Mouse (Mus musculus) small intestine, adult 2 months (tissue): Measurements from ENCODE around the gene Lin52. TPM values are rescaled to one million over a fixed set of nuclear protein-coding genes. Genes with fewer than 3 reads are reported as not detected.

Experiments used
- H3K27ac ChIP-seq: fragments of 200-500 bp; 2 replicates; pipeline ENCODE4 v1.5.1; 2012; ENCODE audit warnings: low read depth, low read length, control low read depth, inconsistent platforms; ENCODE audit not compliant: insufficient read depth
- H3K27me3 ChIP-seq: fragments of 200-500 bp; 2 replicates; pipeline ENCODE4 v1.6.1; 2012; ENCODE audit warnings: mild to moderate bottlenecking, moderate library complexity, low read length, inconsistent platforms; ENCODE audit not compliant: control insufficient read depth, insufficient read depth
- H3K36me3 ChIP-seq: fragments of 200-500 bp; 2 replicates; pipeline ENCODE4 v1.6.1; 2012; ENCODE audit warnings: mild to moderate bottlenecking, low read length, control low read depth, inconsistent platforms; ENCODE audit not compliant: control insufficient read depth, insufficient read depth
- H3K4me1 ChIP-seq: fragments of 200-500 bp; 2 replicates; pipeline ENCODE4 v1.6.1; 2012; ENCODE audit warnings: low read length, inconsistent platforms, mixed read lengths; ENCODE audit not compliant: control insufficient read depth, insufficient read depth, insufficient read length
- H3K4me3 ChIP-seq: fragments of 200-500 bp; 2 replicates; pipeline ENCODE4 v1.5.1; 2012; ENCODE audit warnings: low read depth, mild to moderate bottlenecking, control low read depth, inconsistent platforms, low read length, moderate library complexity
- CTCF ChIP-seq: fragments of 200-500 bp; IDR thresholded peaks from 2 replicates; pipeline ENCODE4 v1.5.1; 2012; ENCODE audit warnings: low read depth, mild to moderate bottlenecking, control low read depth, inconsistent platforms, low read length, moderate library complexity, mixed read lengths; ENCODE audit not compliant: insufficient replicate concordance, insufficient read length; ENCODE audit errors: extremely low read depth
- POLR2A ChIP-seq: fragments of 200-500 bp; IDR thresholded peaks from 2 replicates; pipeline ENCODE4 v1.6.1; 2012; ENCODE audit warnings: low read depth, mild to moderate bottlenecking, control low read depth, inconsistent platforms, low read length, moderate library complexity
- WGBS: fragments of 180-500 bp; shearing (Covaris S2); methylation state at CpG from one replicate; pipeline ENCODE4 v1.1.7; 2018; 5-methylcytosine and 5-hydroxymethylcytosine counted together
- polyA plus RNA-seq: library from polyadenylated mRNA; depleted of rRNA; stranded (reverse); fragments of >200 nt; gene quantifications from 2 replicates; pipeline ENCODE4 v1.2.3, GENCODE M21; 2012

Lin52 gene
- polyA plus RNA-seq, 1 experiment: 3.2 TPM

- 2% methylated on average over 1 of the region's 1 CpGs for WGBS
- no peak overlapping the region for H3K27ac ChIP-seq
- TF ChIP-seq CTCF: no peak
- no peak for TF ChIP-seq POLR2A
- H3K4me1 ChIP-seq: no peaks in the 10 kb centered on the region
- no peaks in the 10 kb centered on the region for H3K27me3 ChIP-seq
- peaks cover 21% of the 10 kb centered on the region for H3K36me3 ChIP-seq
- no peak overlapping the region for H3K4me3 ChIP-seq
Observed at GRCm38 (mm10) chr12:84468701-84469100, 17.5 kb downstream of the Lin52 start.

- Histone ChIP-seq H3K36me3 (peaks cover 6% of the 10 kb centered on the region), H3K27me3 (no peaks in the 10 kb centered on the region), H3K27ac (no peak overlapping the region), H3K4me1 (0 out of 2 replicates have a peak, but pooled peaks cover 3% of the 10 kb centered on the region), H3K4me3 (no peak overlapping the region)
- TF ChIP-seq CTCF (no peak), POLR2A (no peak)
- WGBS: 88% methylated on average over 7 of the region's 7 CpGs
Observed at GRCm38 (mm10) chr12:84478937-84479336, 27.7 kb downstream of the Lin52 start.

GRCm38 (mm10) chr12:84481251-84481650 is 30.0 kb downstream of the Lin52 start:
- Histone ChIP-seq H3K4me1 (0 out of 2 replicates have a peak, but pooled peaks cover 3% of the 10 kb centered on the region), H3K4me3 (no peak overlapping the region), H3K36me3 (peaks cover 1% of the 10 kb centered on the region; the same call in 1 of the 2 replicates), H3K27ac (no peak overlapping the region), H3K27me3 (no peaks in the 10 kb centered on the region)
- no peak for TF ChIP-seq POLR2A
- no peak for TF ChIP-seq CTCF
- 64% methylated on average over 2 of the region's 2 CpGs for WGBS

GRCm38 (mm10) chr12:84482778-84483585 is 31.8 kb downstream of the Lin52 start:
- H3K4me1 ChIP-seq: peaks cover 6% of the 10 kb centered on the region; the same call in 1 of the 2 replicates
- no peaks in the 10 kb centered on the region for H3K27me3 ChIP-seq
- TF ChIP-seq CTCF (no peak), POLR2A (no peak)
- WGBS: 44% methylated on average over 14 of the region's 14 CpGs
- no peak overlapping the region for H3K4me3 ChIP-seq
- H3K36me3 ChIP-seq: peaks cover 1% of the 10 kb centered on the region; the same call in 1 of the 2 replicates
- H3K27ac ChIP-seq: no peak overlapping the region

GRCm38 (mm10) chr12:84487324-84488056 is 36.3 kb downstream of the Lin52 start:
- Histone ChIP-seq H3K36me3 (0 out of 2 replicates have a peak, but pooled peaks cover 2% of the 10 kb centered on the region), H3K4me1 (peaks cover 6% of the 10 kb centered on the region; the same call in 1 of the 2 replicates), H3K27me3 (no peaks in the 10 kb centered on the region), H3K4me3 (no peak overlapping the region), H3K27ac (no peak overlapping the region)
- WGBS: 20% methylated on average over 8 of the region's 8 CpGs
- TF ChIP-seq CTCF (no peak), POLR2A (no peak)

GRCm38 (mm10) chr12:84496795-84497194 is 45.6 kb downstream of the Lin52 start:
- Histone ChIP-seq H3K4me3 (no peak overlapping the region), H3K27me3 (no peaks in the 10 kb centered on the region), H3K4me1 (no peaks in the 10 kb centered on the region), H3K36me3 (peaks cover 2% of the 10 kb centered on the region; the same call in 1 of the 2 replicates), H3K27ac (no peak overlapping the region)
- 96% methylated on average over 1 of the region's 1 CpGs for WGBS
- TF ChIP-seq CTCF (no peak), POLR2A (no peak)

GRCm38 (mm10) chr12:84500528-84501263 is 49.5 kb downstream of the Lin52 start:
- TF ChIP-seq POLR2A (no peak), CTCF (no peak)
- Histone ChIP-seq H3K4me3 (no peak overlapping the region), H3K27me3 (no peaks in the 10 kb centered on the region), H3K4me1 (no peaks in the 10 kb centered on the region), H3K36me3 (no peaks in the 10 kb centered on the region), H3K27ac (no peak overlapping the region)
- 74% methylated on average over 8 of the region's 8 CpGs for WGBS
